Mouse (Mus musculus) thymus, postnatal 36 days (tissue): ENCODE measurements around the gene Rpl15.
A peak's percentile ranks its signal among the peaks of the same experiment; 100 is the strongest.
"Not testable (repeated sequence)": the region's sequence is repeated elsewhere in the genome, so short reads cannot be mapped to it uniquely, and the experiment has no call there.

Source experiments
- DNase-seq, 2 experiments: peaks; one replicate each; pipeline ENCODE4 v3.0.0; 2022; ENCODE audit warnings: mixed read lengths in 2 of 2

Gene Rpl15

DNA sequence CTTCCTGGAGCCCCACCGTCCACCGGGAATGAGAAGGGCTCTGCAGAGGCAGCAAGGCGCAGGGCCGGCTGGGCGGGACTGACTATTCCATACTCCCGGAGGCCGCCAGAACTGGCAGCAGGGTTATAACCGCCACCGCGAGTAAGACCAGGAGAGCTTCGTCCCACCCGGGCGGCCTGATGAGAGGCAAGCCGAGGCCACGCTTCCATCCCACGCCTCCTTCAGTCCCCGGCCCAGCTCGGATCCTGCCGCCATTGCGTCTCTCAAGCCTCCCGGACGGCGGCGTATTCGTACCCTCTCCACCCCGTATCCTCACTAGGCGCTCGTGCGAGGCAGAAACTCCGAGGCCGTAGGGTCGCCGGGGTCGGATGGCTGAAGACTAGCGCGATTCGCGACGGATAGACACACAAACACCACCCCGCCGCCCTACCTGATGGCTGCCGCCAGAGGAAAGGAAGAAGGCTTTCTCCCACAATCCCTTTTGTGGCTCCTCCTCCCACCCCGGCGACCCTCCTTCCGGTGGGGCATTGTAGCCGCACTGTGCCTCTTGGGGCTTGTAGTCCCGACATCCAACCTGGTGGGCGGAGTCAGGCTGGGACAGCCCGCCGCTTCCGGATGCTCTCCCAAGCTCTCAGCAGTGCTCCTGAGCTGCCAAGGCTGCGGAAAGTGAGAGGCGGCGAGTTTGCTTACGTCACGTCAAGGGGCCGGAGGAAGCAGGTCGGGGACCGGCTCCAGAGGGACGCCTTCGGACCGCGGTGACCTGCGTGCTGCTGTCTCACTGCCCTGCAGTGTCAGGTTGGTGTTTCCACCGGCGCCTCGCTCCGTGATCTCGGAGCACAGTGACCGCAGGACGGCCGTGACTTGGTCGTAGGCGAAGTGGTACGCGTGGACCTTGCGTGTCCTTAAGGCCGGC is at the start of gene Rpl15, which contains the start of gene Nkiras1:
Gene Rpl15 (minus strand): TSS at position 863 of the 913 bp plus-strand sequence.
Gene Nkiras1 (plus strand): TSS at position 608 of the 913 bp plus-strand sequence.
- peak; percentile 97 to 99 for DNase-seq

GRCm38 (mm10) chr14:18317457-18318411 is 46.5 kb upstream of the Rpl15 start:
- no peak for DNase-seq

GRCm38 (mm10) chr14:18304165-18304564 is 33.0 kb upstream of the Rpl15 start:
- DNase-seq = no peak

DNA sequence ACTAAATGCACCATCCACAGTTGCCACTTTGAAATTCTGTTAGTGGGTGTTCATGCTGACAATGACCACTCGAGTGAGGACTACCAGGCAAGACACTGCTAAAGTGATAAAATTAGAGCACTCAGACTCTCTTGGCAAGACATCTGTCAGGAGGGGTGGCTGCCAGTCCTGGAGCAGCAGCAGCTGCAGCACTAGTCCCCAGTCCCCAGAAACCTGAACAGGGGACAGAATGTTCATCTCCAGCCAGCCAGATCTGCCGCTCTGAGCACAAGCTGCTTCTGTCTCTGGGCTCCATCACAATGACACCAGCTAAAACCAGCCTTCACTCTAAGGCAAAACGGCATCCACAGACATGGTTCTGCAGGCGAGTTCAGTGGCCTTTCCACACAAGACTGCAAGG is 32.1 kb upstream of the Rpl15 start:
- DNase-seq = peak in 1 of 2 experiments; percentile 8

- DNase-seq = no peak
Observed at GRCm38 (mm10) chr14:18302750-18303149, 31.6 kb upstream of the Rpl15 start.

DNA sequence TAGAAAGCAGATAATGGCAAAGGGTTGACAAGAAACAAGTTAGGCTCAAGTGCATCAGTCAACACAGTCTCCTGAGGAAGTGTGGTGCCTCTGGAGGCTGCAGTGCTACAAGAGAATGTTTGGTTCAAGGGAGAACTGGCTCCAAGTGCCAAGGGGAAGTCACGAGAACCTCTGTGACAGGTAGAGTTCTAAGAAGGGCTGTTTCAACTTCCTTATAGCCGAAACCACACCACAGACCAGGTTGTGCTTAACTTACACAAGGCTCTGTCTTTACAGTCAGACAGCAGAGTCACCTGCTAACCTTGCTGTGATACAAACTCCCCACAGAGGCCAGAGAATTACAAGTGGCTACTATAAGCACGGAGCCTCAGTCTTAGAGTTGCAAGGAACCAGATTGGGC is 30.4 kb upstream of the Rpl15 start:
- peak; percentile 7 to 18 for DNase-seq

- DNase-seq = no peak
Observed at GRCm38 (mm10) chr14:18300676-18301075, 29.5 kb upstream of the Rpl15 start.

DNA sequence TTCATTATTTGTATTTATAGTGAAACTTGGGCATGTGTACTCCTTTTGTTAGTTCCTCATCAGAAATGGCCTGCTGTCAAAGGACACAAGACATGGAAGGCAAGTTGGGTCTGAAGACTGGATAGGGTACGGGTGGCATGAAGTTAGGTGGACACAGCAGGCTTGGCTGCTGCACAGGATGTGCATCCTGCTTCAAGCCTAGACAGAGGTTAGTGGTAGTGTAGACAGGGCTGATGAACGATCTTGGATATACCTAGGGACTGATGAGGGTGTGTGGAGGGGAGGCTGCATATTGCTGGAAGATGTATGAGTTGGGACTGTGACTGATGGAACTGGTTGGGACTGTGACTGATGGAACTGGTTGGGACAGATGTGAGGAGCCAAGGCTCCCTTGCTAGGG is 27.7 kb upstream of the Rpl15 start:
- no peak for DNase-seq

- DNase-seq = no peak
Observed at GRCm38 (mm10) chr14:18297441-18297840, 26.2 kb upstream of the Rpl15 start.

DNA sequence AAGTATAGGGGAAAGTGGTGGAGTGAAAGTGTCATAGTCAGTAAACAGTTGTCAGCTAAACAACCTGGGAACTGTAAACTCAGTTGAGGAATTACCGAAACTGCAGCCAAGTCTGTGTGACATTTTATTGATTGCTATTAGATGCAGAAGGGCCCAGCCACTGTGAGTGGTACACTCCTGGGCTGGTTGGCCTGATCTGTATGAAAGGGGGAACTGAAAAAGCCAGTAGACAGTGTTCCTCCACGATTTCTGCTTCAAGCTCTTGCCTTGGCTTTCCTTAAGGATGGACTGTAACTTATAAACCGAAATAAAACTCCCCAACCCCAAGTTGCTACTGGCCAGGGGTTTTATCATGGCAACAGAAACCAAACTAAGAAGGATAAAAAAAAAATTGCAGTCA is 21.4 kb upstream of the Rpl15 start:
- no peak for DNase-seq

GRCm38 (mm10) chr14:18292111-18292510 is 20.9 kb upstream of the Rpl15 start:
- no peak for DNase-seq

DNA sequence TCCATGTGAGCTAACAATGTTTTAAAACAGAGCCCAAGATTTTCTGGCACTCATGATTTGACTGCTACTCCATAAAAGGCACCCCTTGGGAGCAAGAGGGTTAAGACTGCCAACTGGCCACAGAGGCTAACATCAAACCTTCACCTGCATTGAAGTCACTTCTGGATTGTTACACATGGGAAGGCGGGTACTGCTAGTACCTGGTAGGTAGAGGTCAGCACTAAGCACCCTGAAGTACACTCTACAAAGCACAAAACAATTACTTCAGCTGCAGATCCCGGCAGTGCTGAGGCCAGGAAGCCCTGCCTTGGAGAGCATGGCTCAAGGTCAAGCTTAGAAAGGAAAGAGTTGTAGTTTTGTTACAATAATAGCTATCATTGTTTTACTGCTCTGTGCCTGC is 16.2 kb upstream of the Rpl15 start:
- no peak for DNase-seq

DNA sequence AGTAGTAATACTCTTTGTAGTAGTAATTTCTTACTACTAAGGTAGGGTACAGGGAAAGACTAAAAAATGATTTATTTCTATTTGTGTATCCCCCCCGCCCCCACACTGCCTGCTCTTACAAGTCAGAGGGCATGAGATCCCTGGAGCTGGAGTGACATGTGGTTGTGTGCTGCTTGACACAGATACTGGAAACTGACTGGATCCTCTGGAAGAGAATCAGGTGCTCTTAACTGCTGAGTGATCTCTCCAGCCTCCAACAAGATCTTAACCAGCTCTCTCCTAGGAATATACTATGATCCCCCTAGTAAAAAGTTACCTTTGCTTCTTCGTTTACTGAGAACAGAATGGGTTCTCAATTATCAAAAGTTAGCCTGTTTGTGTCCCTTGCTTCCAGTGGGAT is 15.2 kb upstream of the Rpl15 start:
- no peak for DNase-seq

GRCm38 (mm10) chr14:18285476-18285875 is 14.3 kb upstream of the Rpl15 start:
- no peak for DNase-seq

DNA sequence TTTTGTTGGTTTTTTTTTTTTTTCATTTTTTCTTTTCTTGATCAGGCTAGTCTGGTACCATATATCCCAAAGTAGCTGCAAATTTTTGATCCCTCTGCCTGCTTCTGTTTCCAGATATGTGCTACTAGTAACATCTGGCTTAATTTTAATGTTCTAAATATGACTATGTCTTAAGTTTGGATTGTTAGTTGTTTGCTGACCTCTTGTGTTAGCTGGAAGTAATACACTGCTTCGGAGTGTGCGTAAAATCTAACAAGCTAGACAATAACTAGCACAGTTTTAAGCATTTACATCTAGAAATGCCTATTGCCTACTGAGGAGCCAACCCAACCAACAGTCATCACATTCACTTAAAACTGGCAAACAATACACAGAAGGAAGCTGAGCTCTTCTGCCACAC is 13.4 kb upstream of the Rpl15 start:
- no peak for DNase-seq

DNA sequence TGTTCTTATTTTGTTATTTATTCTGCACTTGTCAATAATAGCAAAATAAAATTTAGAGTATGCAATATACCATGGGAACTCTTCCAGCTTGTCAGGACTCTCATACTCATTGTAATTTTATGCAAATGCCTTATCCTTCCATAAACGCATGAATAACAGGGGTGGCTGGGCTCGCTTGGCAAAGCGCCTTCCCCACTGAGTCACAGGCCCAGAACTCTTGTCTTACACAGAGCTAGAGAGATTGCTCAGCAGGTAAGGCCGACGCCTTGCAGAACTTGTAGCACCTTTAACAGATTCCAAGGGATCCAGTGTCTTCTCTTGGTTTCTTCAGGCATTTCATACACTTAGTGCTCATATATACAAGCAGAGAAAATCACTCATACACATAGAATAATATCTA is 9.2 kb upstream of the Rpl15 start:
- DNase-seq = no peak

GRCm38 (mm10) chr14:18274526-18274925 is 3.3 kb upstream of the Rpl15 start:
- DNase-seq = no peak

DNA sequence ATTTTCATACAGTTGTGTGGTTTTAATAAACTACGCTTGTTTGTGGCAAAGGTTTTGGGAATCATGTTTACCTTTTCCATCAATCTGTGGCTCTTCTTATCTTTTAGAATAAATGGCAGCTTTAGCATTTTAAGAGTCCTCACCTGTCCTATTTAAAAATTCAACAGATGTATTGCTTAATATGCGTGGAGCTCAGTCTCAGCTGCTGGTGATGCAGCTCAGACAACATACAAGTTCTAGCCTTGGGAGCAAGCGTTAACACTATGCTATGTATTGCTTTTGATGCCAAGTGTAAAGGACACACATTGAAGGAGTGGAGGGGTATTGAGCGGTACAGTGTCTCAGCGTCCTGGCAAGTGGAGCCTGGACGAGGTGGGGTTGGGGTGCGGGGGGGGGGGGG is 475 bp upstream of the Rpl15 start:
- no peak for DNase-seq

- DNase-seq = not testable (repeated sequence)
Observed at GRCm38 (mm10) chr14:18269947-18270528, 1.2 kb downstream of the Rpl15 start.

DNA sequence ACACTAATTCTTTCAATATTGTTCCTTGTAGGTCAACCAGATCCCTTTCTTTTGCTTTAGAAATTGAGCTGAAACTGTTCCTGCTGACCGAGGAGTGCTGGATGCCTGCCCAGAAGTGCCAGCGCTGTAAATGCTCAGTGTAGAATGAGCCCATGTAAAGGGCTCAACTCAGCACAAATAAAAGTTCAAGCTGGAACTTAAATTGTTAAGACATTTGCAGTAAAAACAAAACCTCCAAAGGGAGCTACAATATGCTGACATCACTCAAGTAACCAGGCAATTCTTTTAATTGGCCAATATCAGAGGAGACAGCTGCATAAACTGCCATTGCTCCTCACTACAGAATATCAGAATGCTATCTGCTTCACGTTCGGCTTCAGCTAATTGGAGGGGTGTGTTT is 7.8 kb downstream of the Rpl15 start:
- DNase-seq = no peak

- DNase-seq = no peak
Observed at GRCm38 (mm10) chr14:18261203-18261602, 10.0 kb downstream of the Rpl15 start.

DNA sequence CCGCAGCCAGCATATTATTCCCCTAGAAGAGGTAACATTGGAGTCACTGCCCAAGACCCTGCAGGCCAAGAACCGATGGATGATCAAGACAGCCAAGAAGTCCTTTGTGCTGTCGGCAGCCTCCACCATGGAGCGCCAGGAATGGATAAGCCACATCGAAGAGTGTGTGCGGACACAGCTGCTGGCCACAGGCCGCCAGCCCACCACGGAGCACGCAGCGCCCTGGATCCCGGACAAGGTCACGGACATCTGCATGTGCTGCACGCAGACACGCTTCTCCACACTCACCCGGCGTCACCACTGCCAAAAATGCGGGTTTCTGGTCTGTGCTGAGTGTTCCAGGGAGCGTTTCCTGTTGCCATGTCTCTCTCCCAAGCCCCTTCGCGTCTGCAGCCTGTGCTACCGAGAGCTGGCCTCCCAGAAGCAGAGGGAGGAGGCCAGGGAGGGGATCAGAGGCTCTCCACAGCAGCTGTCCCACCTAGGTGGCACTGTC is 28.5 kb downstream of the Rpl15 start:
- DNase-seq = peak in 1 of 2 experiments; percentile 17

DNA sequence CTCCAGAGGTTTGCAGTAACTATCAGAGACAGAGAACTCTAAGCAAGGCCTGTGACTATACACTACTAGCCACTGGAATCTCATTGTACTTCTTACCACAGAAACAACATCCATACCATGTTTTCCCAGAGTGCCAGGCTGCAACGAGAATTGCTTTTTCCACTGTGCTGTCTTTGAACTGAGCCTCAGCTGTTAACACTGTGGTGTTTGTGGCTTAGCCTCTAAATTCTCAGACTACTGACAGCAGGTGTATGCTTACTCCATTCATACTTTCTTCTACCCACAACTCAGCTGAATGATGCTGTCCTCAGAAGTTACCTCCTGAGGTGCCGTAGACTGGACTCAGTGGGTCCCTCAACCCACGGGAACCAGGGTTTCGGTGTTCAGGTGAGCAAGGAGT is 29.4 kb downstream of the Rpl15 start:
- peak in 1 of 2 experiments; percentile 20 for DNase-seq
